Mouse (Mus musculus): Measurements from ENCODE around the gene Defa23. TPM values are rescaled to one million over a fixed set of nuclear protein-coding genes. Genes with fewer than 3 reads are reported as not detected.

Gene Defa23
- polyA plus RNA-seq, 1 experiment from 2014 or later = not detected

Other genes with a start within 250 kb of the Defa23 start
- gene Defb33, start 162.4 kb upstream of the Defa23 start, polyA plus RNA-seq (2014; fragmentation: Nextera tagmentation; extraction: Ambion mirVana) = not detected in 2 replicates
- not detected in 2 replicates for gene Gm15056, start 152.4 kb upstream of the Defa23 start, polyA plus RNA-seq (2014; fragmentation: Nextera tagmentation; extraction: Ambion mirVana)
- gene Gm6040, start 133.0 kb upstream of the Defa23 start, polyA plus RNA-seq (2014; fragmentation: Nextera tagmentation; extraction: Ambion mirVana) = not detected in 2 replicates
- not detected in 2 replicates for gene AY761185, start 110.3 kb upstream of the Defa23 start, polyA plus RNA-seq (2014; fragmentation: Nextera tagmentation; extraction: Ambion mirVana)
- not detected in 2 replicates for gene Defa21, start 29.5 kb upstream of the Defa23 start, polyA plus RNA-seq (2014; fragmentation: Nextera tagmentation; extraction: Ambion mirVana)
- not detected in 2 replicates for gene Defa35, start 10.0 kb downstream of the Defa23 start, polyA plus RNA-seq (2014; fragmentation: Nextera tagmentation; extraction: Ambion mirVana)
- gene Defa25, start 29.4 kb downstream of the Defa23 start, polyA plus RNA-seq (2014; fragmentation: Nextera tagmentation; extraction: Ambion mirVana) = not detected in 2 replicates
- not detected in 2 replicates for gene Gm14851, start 41.0 kb downstream of the Defa23 start, polyA plus RNA-seq (2014; fragmentation: Nextera tagmentation; extraction: Ambion mirVana)
- gene Defa30, start 79.6 kb downstream of the Defa23 start, polyA plus RNA-seq (2014; fragmentation: Nextera tagmentation; extraction: Ambion mirVana) = not detected in 2 replicates
- gene Defa22, start 107.2 kb downstream of the Defa23 start, polyA plus RNA-seq (2014; fragmentation: Nextera tagmentation; extraction: Ambion mirVana) = not detected in 2 replicates
- not detected in 2 replicates for gene Defa31, start 136.6 kb downstream of the Defa23 start, polyA plus RNA-seq (2014; fragmentation: Nextera tagmentation; extraction: Ambion mirVana)
- gene Gm15293, start 146.5 kb downstream of the Defa23 start, polyA plus RNA-seq (2014; fragmentation: Nextera tagmentation; extraction: Ambion mirVana) = not detected in 2 replicates
- gene Gm15292, start 194.7 kb downstream of the Defa23 start, polyA plus RNA-seq (2014; fragmentation: Nextera tagmentation; extraction: Ambion mirVana) = not detected in 2 replicates